Mouse (Mus musculus) regulatory T cell (primary cell): ENCODE results near the gene Zfp534.
"Not testable (repeated sequence)": the region's sequence is repeated elsewhere in the genome, so short reads cannot be mapped to it uniquely, and the experiment has no call there.

Experiments used
- in situ Hi-C: fragments of 300-600 bp; cut with MboI, MseI; formaldehyde crosslinking; loops from one replicate; pipeline ENCODE4 v1.15.1; 2025; ENCODE audit warnings: high pct_unique_total_duplicates

The Zfp534 gene

DNA sequence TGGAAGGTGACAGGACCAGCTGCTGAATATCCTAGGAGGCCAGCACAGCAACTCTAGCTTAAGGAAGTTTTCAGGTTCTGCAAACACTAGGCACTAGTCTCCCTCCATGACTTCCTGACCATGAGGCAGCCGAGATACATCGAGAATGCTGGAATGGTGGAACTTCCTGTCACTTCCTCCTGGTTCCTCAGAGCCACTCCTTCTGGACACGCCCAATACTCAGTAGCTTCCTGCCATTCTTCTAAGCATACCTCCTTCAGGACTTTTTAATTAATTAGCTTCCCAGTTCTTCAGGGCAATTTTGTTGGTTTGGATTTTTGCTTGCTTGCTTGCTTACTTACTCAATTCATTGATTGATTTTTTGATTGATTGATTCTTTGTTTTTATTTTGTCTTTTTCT is at the start of gene Zfp534:
Zfp534 (minus strand) TSS at position 101 of the 400 bp plus-strand sequence.
- in situ Hi-C loops = loop anchor here (25.0 kb wide), 1 partner anchor 90 kb away; no protein-coding TSS in a partner anchor

DNA sequence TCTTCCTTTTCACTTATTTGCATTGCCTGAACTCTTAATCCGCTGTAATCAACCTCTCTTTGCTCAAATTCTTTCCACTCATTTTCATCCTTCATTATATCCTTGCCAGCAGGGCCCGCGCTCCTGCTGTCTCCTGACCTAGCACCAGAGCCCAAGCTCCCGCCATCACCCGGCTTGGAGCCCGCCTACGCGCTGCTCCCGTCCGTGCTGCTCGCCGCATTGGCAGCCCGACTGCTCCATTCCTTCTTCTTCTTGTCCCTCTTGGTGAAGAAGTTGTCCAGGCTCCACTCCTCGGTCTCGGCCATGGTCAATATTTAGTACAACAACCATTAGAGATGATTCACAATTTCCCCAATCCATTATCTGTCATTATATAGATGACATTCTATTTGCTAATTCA is 43.9 kb upstream of the Zfp534 start:
- in situ Hi-C loops = loop anchor here (5.0 kb wide), 1 partner anchor 479 kb away; no protein-coding TSS in a partner anchor

DNA sequence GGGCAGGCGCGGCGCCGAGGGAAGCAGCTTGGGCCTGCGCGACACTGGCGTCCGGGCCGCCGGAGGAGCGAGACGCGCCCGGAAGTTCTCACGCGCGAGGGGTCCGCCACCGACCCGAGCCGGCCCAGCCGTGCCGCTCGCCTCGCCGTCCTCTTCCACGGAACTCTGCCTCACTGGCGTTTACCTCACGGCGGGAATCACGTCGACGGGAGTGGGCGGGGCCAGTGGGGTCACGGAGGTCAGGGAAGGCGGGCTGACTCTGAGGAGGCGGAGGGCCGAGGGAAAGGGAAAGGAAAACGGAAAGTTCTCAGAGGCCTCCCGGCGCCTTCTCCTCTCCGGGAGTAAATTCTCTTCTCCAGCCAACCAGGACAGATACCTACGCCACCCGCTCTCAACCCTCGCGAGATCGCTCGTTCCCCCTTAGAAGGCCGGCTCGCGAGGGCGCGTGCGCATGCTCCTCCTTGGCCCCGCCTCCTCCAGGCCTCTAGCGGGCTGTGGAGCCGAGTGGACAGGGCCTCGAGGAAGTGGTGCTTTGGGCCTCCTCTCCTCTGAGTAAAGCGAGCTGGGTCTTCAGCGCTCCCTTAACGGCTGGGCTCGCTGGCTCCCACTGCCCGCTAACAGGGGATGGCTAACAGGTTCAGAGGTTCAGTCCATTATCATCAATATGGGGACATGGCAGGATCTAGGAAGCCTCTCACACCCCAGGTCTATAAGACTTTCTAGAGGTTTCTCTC is 36.5 kb upstream of the Zfp534 start:
- in situ Hi-C loops = not testable (repeated sequence)

DNA sequence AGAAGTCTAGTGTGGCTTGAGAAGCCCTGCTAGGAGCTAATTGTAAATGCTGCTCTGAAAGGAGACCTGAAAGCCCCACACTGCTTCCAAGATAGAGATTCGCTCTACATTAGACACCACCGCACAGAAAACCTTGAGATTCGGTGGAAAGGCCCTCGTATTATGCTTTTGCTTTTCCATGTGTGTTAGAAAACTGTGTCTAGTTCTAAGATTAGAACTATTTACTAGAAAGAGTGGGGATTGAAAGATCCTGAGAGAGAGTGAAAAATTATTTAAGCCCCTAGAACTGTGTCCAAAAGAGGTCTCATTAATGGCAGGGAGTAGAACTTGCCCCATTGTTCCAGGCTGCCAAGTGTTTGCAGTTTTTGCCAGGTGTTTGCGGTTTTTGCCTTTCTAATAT is 47.1 kb downstream of the Zfp534 start:
- in situ Hi-C loops = loop anchor here (5.0 kb wide), 3 partner anchors 648 to 1513 kb away; no protein-coding TSS in a partner anchor

DNA sequence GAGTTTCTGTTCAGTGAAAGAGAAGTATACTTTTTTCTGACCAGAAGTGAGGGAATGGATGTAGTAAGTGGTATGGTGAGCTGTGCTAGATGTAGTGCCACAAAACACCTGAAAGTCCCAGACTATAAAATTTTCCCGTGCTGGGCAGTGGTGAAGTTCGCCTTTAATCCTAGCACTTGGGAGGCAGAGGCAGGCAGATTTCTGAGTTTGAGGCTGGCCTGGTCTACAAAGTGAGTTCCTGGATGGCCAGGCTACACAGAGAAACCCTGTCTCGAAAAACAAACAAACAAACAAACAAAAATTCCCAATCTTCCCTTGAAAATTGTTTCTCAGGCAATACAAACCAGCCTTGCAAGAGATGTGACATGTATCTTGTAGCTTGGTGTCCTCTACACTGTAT is 54.9 kb downstream of the Zfp534 start:
- in situ Hi-C loops = not testable (repeated sequence)

DNA sequence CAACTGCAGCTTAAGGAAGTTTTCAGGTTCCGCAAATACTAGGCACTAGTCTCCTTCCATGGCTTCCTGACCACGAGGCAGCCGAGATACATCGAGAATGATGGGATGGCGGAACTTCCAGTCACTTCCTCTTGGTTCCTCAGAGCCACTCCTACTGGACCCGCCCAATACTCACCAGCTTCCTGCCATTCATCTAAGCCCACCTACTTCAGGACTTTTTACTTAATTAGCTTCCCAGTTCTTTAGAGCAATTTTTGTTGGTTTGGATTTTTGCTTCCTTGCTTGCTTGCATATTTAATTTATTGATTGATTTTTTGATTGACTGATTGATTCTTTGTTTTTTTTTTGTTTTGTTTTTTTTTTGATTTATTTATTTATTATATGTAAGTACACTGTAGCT is 59.9 kb downstream of the Zfp534 start, which contains the start of gene Zfp979:
Zfp979 (minus strand) TSS at position 101 of the 400 bp plus-strand sequence.
- in situ Hi-C loops = not testable (repeated sequence)

DNA sequence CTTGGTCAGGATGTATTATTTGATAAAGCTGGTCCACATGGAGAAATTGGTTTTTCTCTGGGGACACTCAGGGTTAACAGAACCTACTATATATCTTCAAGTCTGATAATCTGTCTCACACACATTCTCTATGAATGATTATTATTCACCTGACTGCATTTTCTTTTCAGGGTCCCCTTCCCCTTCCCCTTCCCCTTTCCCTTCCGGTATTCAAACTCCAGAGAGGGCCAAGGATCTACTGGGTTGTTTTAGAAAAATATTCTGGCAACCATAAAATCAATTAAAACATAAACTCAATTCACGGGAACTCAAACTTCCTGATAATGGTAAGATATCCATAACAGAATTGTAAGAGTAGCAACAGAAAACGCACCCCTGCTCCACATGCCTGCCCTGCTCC is 60.4 kb downstream of the Zfp534 start:
- in situ Hi-C loops = not testable (repeated sequence)

DNA sequence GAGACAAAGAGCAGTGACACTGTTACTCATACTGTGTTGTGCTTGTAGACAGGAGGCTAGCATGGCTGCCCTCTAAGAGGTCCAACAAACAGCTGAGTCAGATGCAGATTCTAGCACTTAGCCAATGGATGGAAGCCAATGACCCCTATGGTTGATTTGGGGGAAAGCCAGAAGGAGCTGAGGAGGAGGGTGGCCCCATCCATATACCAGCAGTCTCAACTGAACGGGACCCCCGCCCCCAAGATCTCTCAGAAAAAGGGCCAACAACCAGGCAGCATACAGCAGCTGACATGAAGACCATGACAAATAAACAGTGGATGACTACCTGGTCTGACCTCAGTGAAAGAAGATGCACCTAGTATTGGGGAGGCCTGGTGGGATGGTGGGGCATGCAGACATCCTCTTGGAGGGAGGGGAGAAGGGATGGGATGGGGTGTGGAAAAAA is 68.5 kb downstream of the Zfp534 start:
- in situ Hi-C loops = loop anchor here (5.0 kb wide), 1 partner anchor 1467 kb away; no protein-coding TSS in a partner anchor
